Mouse (Mus musculus) olfactory bulb, adult 2 months (tissue): ENCODE measurements around the gene Il18r1. TPM values are rescaled to one million over a fixed set of nuclear protein-coding genes. Genes with fewer than 3 reads are reported as not detected.

Experiments
- H3K27ac ChIP-seq: fragments of 200-500 bp; 2 replicates; pipeline ENCODE4 v1.5.1; 2012; ENCODE audit warnings: low read depth, low read length; ENCODE audit not compliant: insufficient read depth
- H3K4me1 ChIP-seq: fragments of 200-500 bp; 2 replicates; pipeline ENCODE4 v1.6.1; 2012; ENCODE audit warnings: low read length; ENCODE audit not compliant: control insufficient read depth, insufficient read depth
- H3K4me3 ChIP-seq: fragments of 200-500 bp; 2 replicates; pipeline ENCODE4 v1.5.1; 2012; ENCODE audit warnings: mild to moderate bottlenecking, low read depth, low read length, moderate library complexity; ENCODE audit not compliant: insufficient read depth
- CTCF ChIP-seq: fragments of 200-500 bp; IDR thresholded peaks from 2 replicates; pipeline ENCODE4 v1.5.1; 2012; ENCODE audit warnings: low read depth, mild to moderate bottlenecking, low read length, moderate library complexity; ENCODE audit not compliant: insufficient read depth
- POLR2A ChIP-seq: fragments of 200-500 bp; IDR thresholded peaks from 2 replicates; pipeline ENCODE4 v1.6.1; 2012; ENCODE audit warnings: mild to moderate bottlenecking, low read depth, low read length, moderate library complexity; ENCODE audit not compliant: insufficient read depth
- WGBS: fragments of 180-500 bp; shearing (Covaris S2); methylation state at CpG from one replicate; pipeline ENCODE4 v1.1.7; 2018; 5-methylcytosine and 5-hydroxymethylcytosine counted together
- polyA plus RNA-seq: library from polyadenylated mRNA; stranded (reverse); fragments of >200 nt; gene quantifications from 2 replicates; pipeline ENCODE4 v1.2.4, GENCODE M21; 2012; ENCODE audit warnings: low replicate concordance; ENCODE audit not compliant: missing spikeins, insufficient read depth, insufficient read length

Gene Il18r1
- polyA plus RNA-seq: not detected in 2 replicates

- no peak for TF ChIP-seq CTCF
- no peak for TF ChIP-seq POLR2A
- H3K4me1 ChIP-seq: no peaks in the 10 kb centered on the region
- H3K27ac ChIP-seq: no peak within 1 kb of the TSS
- no peak within 1 kb of the TSS for H3K4me3 ChIP-seq
- WGBS: 48% methylated on average over 20 of the region's 20 CpGs
These were observed at the start of gene Il18r1 for GRCm38 (mm10) chr1:40465477-40466430. Gene Il18r1, plus strand, starts transcription at chr1:40465552.

GRCm38 (mm10) chr1:40417034-40417433 lies 48.3 kb upstream of the Il18r1 start:
- Histone ChIP-seq H3K4me3 (no peak overlapping the region), H3K27ac (no peak overlapping the region), H3K4me1 (no peaks in the 10 kb centered on the region)
- TF ChIP-seq CTCF (no peak), POLR2A (no peak)
- over 99% methylated on average over 2 of the region's 2 CpGs for WGBS

- TF ChIP-seq POLR2A: no peak
- TF ChIP-seq CTCF: no peak
- Histone ChIP-seq H3K4me3 (no peak overlapping the region), H3K27ac (no peak overlapping the region), H3K4me1 (no peaks in the 10 kb centered on the region)
- 86% methylated on average over 5 of the region's 5 CpGs for WGBS
These were observed 46.8 kb upstream of the Il18r1 start for GRCm38 (mm10) chr1:40418512-40418911.

- Histone ChIP-seq H3K4me3 (no peak overlapping the region), H3K4me1 (no peaks in the 10 kb centered on the region), H3K27ac (no peak overlapping the region)
- TF ChIP-seq CTCF (no peak), POLR2A (no peak)
- WGBS: 89% methylated on average over 6 of the region's 6 CpGs
These were observed 41.5 kb upstream of the Il18r1 start for GRCm38 (mm10) chr1:40423892-40424291.

DNA sequence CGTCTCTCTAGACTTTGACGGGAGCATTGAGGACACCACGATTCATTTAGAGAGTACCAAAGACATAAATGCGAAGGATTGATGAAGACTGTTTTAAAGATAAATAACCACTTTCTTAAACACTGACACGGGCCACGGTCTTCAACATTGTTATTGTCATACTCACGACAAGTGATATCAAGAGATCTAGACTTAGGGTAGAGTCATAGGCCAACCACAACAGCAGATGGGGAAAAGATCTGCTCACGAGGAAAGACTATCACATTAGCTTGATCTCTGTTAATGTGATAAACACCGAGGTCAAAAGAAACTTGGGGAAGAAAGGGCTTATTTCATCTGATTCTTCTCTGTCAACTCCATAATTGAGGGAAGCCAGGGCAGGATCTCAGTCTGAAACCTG lies 38.1 kb upstream of the Il18r1 start:
- Histone ChIP-seq H3K4me1 (no peaks in the 10 kb centered on the region), H3K4me3 (no peak overlapping the region), H3K27ac (no peak overlapping the region)
- TF ChIP-seq CTCF: no peak
- TF ChIP-seq POLR2A: no peak
- WGBS: 94% methylated on average over 9 of the region's 9 CpGs

DNA sequence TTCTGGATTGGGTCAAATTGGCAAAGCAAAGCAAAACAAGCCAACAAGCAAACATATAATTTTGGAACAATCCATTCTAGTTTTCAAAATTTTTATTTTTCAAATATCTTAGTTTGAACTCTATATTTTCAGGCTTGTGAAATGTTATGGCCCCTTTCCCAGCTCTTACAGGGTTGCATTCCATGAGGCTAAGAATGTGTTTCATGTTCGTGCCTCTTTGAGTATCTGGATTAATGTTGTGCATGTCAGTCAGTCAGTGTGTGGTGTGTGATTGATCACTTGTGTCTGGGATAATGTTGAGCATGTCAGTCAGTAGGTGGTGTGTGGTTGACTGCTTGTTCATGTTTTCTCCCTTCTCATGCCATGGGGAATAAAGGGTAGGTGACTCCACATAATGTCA lies 37.5 kb upstream of the Il18r1 start:
- TF ChIP-seq CTCF (no peak), POLR2A (no peak)
- 79% methylated on average over 1 of the region's 1 CpGs for WGBS

GRCm38 (mm10) chr1:40428910-40429675 lies 36.3 kb upstream of the Il18r1 start, which contains the start of gene Il1rl1:
Gene Il1rl1, plus strand, starts transcription at chr1:40429570.
- TF ChIP-seq POLR2A: no peak
- no peak for TF ChIP-seq CTCF
- no peak within 1 kb of the TSS for H3K27ac ChIP-seq
- no peaks in the 10 kb centered on the region for H3K4me1 ChIP-seq
- no peak within 1 kb of the TSS for H3K4me3 ChIP-seq
- whole genome bisulfite sequencing: 83% methylated on average over 5 of the region's 5 CpGs

More for the DNA sequence above, 37.5 kb upstream of the Il18r1 start:
- Histone ChIP-seq H3K27ac (no peak overlapping the region), H3K4me3 (no peak overlapping the region), H3K4me1 (no peaks in the 10 kb centered on the region)

- TF ChIP-seq CTCF: no peak
- no peak for TF ChIP-seq POLR2A
- 78% methylated on average over 4 of the region's 4 CpGs for WGBS
- no peak overlapping the region for H3K4me3 ChIP-seq
- H3K27ac ChIP-seq: no peak overlapping the region
- H3K4me1 ChIP-seq: no peaks in the 10 kb centered on the region
These were observed 35.1 kb upstream of the Il18r1 start for GRCm38 (mm10) chr1:40430143-40430834.
